Mouse (Mus musculus) neural tube, embryonic 13.5 days (tissue): ENCODE measurements around the gene Arl2. TPM values are rescaled to one million over a fixed set of nuclear protein-coding genes. Genes with fewer than 3 reads are reported as not detected.

ENCODE experiments used
- ATAC-seq: fragments of 200-750 bp; cut with Nextera tagmentation; 2 replicates; pipeline ENCODE4 v1.8.0; 2017; ENCODE audit warnings: low read depth, mild to moderate bottlenecking, moderate TSS enrichment, moderate library complexity
- H3K27ac ChIP-seq: fragments of 300-500 bp; sonication (generic); replicated peaks from 2 replicates; pipeline ENCODE4 v1.5.1; 2015; ENCODE audit warnings: moderate library complexity, mild to moderate bottlenecking, inconsistent platforms
- H3K27me3 ChIP-seq: fragments of 300-500 bp; sonication (generic); 2 replicates; pipeline ENCODE4 v1.6.1; 2015; ENCODE audit warnings: mild to moderate bottlenecking, inconsistent platforms
- H3K36me3 ChIP-seq: fragments of 300-500 bp; sonication (generic); 2 replicates; pipeline ENCODE4 v1.6.1; 2015; ENCODE audit warnings: mild to moderate bottlenecking, inconsistent platforms
- H3K4me1 ChIP-seq: fragments of 300-500 bp; sonication (generic); replicated peaks from 2 replicates; pipeline ENCODE4 v1.6.1; 2015; ENCODE audit warnings: inconsistent platforms
- H3K4me2 ChIP-seq: fragments of 300-500 bp; sonication (generic); 2 replicates; pipeline ENCODE4 v1.6.1; 2015; ENCODE audit warnings: inconsistent platforms, mild to moderate bottlenecking, moderate library complexity
- H3K4me3 ChIP-seq: fragments of 300-500 bp; sonication (generic); 2 replicates; pipeline ENCODE4 v1.5.1; 2015; ENCODE audit warnings: mild to moderate bottlenecking, inconsistent platforms
- H3K9ac ChIP-seq: fragments of 300-500 bp; sonication (generic); 2 replicates; pipeline ENCODE4 v1.6.1; 2015; ENCODE audit warnings: moderate library complexity, mild to moderate bottlenecking, inconsistent platforms
- H3K9me3 ChIP-seq: fragments of 300-500 bp; sonication (generic); 2 replicates; pipeline ENCODE4 v1.6.1; 2016; ENCODE audit warnings: inconsistent platforms
- WGBS: fragments of 180-500 bp; shearing (Covaris S2); methylation state at CpG from one replicate; pipeline ENCODE4 v1.1.7; 2015; 5-methylcytosine and 5-hydroxymethylcytosine counted together
- polyA plus RNA-seq: library from polyadenylated mRNA; unstranded; fragments of >200 nt; fragmentation: Nextera tagmentation; extraction: Ambion mirVana; gene quantifications from 2 replicates; pipeline ENCODE4 v1.2.1, GENCODE M21; 2015

The Arl2 gene
- polyA plus RNA-seq, 1 experiment from 2014 or later, result 126 TPM

GRCm38 (mm10) chr19:6097847-6098246, 43.5 kb downstream of the Arl2 start:
- no peaks in the 10 kb centered on the region for H3K36me3 ChIP-seq
- H3K9me3 ChIP-seq, result no peaks in the 10 kb centered on the region
- H3K9ac ChIP-seq, result no peak overlapping the region
- H3K27me3 ChIP-seq, result no peaks in the 10 kb centered on the region
- H3K27ac ChIP-seq, result no peak overlapping the region
- no peaks in the 10 kb centered on the region for H3K4me1 ChIP-seq
- ATAC-seq, result no peak
- H3K4me3 ChIP-seq, result no peak overlapping the region
- H3K4me2 ChIP-seq, result no peak overlapping the region
- WGBS, result 89% methylated on average over 3 of the region's 3 CpGs

- Histone ChIP-seq H3K27me3 (no peaks in the 10 kb centered on the region), H3K4me1 (no peaks in the 10 kb centered on the region), H3K9ac (no peak within 1 kb of the TSS), H3K4me2 (no peak within 1 kb of the TSS), H3K4me3 (no peak within 1 kb of the TSS), H3K27ac (no peak within 1 kb of the TSS), H3K36me3 (peaks cover 14% of the 10 kb centered on the region; the same call in 1 of the 2 replicates), H3K9me3 (no peaks in the 10 kb centered on the region)
- no peak for ATAC-seq
- WGBS, result 89% methylated on average over 7 of the region's 7 CpGs
Observed at GRCm38 (mm10) chr19:6094119-6094518, 47.2 kb downstream of the Arl2 start, which contains the start of gene AC131692.1. Gene AC131692.1, plus strand, starts transcription at chr19:6094419.

- WGBS, result 90% methylated on average over 13 of the region's 13 CpGs
- Histone ChIP-seq H3K9me3 (no peaks in the 10 kb centered on the region), H3K27me3 (no peaks in the 10 kb centered on the region), H3K4me3 (no peak overlapping the region), H3K36me3 (peaks cover 14% of the 10 kb centered on the region; the same call in 1 of the 2 replicates), H3K27ac (no peak overlapping the region), H3K4me1 (peaks cover 18% of the 10 kb centered on the region), H3K4me2 (no peak overlapping the region), H3K9ac (no peak overlapping the region)
- no peak for ATAC-seq
Observed at GRCm38 (mm10) chr19:6088841-6089240, 52.5 kb downstream of the Arl2 start.

- Histone ChIP-seq H3K27ac (no peak overlapping the region), H3K4me3 (peak overlapping the region; percentile 70), H3K9ac (peak overlapping the region; percentile 60), H3K9me3 (no peaks in the 10 kb centered on the region), H3K27me3 (no peaks in the 10 kb centered on the region), H3K4me2 (peak overlapping the region; percentile 95), H3K4me1 (peaks cover 27% of the 10 kb centered on the region), H3K36me3 (peaks cover 33% of the 10 kb centered on the region)
- peak; percentile 76 for ATAC-seq
- 0% methylated on average over 17 of the region's 17 CpGs for WGBS
Observed at GRCm38 (mm10) chr19:6085417-6085879, 55.9 kb downstream of the Arl2 start.

GRCm38 (mm10) chr19:6084478-6085248, 56.7 kb downstream of the Arl2 start, which contains the start of the genes Zfpl1 and Cdca5:
Gene Zfpl1, minus strand, starts transcription at chr19:6084956.
Gene Cdca5, plus strand, starts transcription at chr19:6084983.
- H3K4me2 ChIP-seq, result peak within 1 kb of the TSS; percentile 95
- H3K4me3 ChIP-seq, result peak within 1 kb of the TSS; percentile 70
- H3K9me3 ChIP-seq, result no peaks in the 10 kb centered on the region
- H3K27me3 ChIP-seq, result no peaks in the 10 kb centered on the region
- ATAC-seq, result peak; percentile 92
- H3K4me1 ChIP-seq, result peaks cover 27% of the 10 kb centered on the region
- H3K9ac ChIP-seq, result peak within 1 kb of the TSS; percentile 85
- under 1% methylated on average over 58 of the region's 58 CpGs for WGBS
- H3K36me3 ChIP-seq, result peaks cover 33% of the 10 kb centered on the region
- H3K27ac ChIP-seq, result peak within 1 kb of the TSS; percentile 67

Other genes starting within 250 kb of the Arl2 start
- gene Tigd3, start 247.4 kb downstream of the Arl2 start, polyA plus RNA-seq, result 11.1 and 11.4 TPM in 2 replicates
- 117 and 135 TPM in 2 replicates for gene Dpf2, start 228.5 kb downstream of the Arl2 start, polyA plus RNA-seq
- 11.8 and 13.5 TPM in 2 replicates for gene Cdc42ep2, start 216.7 kb downstream of the Arl2 start, polyA plus RNA-seq
- 20.8 and 24.8 TPM in 2 replicates for gene Pola2, start 177.3 kb downstream of the Arl2 start, polyA plus RNA-seq
- gene Slc22a20, start 155.4 kb downstream of the Arl2 start, polyA plus RNA-seq, result not detected in 2 replicates
- 6.9 and 7.5 TPM in 2 replicates for gene Capn1, start 125.7 kb downstream of the Arl2 start, polyA plus RNA-seq
- gene Syvn1, start 95.0 kb downstream of the Arl2 start, polyA plus RNA-seq, result 36.2 and 37.0 TPM in 2 replicates
- 65.5 and 68.2 TPM in 2 replicates for gene Mrpl49, start 83.8 kb downstream of the Arl2 start, polyA plus RNA-seq
- 578 and 624 TPM in 2 replicates for gene Fau, start 83.7 kb downstream of the Arl2 start, polyA plus RNA-seq
- 28.1 and 33.7 TPM in 2 replicates for gene Znhit2, start 80.4 kb downstream of the Arl2 start, polyA plus RNA-seq
- 48.4 and 49.6 TPM in 2 replicates for gene Tm7sf2, start 73.2 kb downstream of the Arl2 start, polyA plus RNA-seq
- 74.2 and 74.5 TPM in 2 replicates for gene Vps51, start 64.3 kb downstream of the Arl2 start, polyA plus RNA-seq
- gene Tmem262, start 61.5 kb downstream of the Arl2 start, polyA plus RNA-seq, result not detected in 2 replicates
- gene Gm28374, start 59.3 kb downstream of the Arl2 start, polyA plus RNA-seq, result 1.7 and 1.9 TPM in 2 replicates
- gene Zfpl1, start 56.6 kb downstream of the Arl2 start, polyA plus RNA-seq, result 73.2 and 85.7 TPM in 2 replicates
- gene Cdca5, start 56.6 kb downstream of the Arl2 start, polyA plus RNA-seq, result 6.4 and 7.3 TPM in 2 replicates
- gene AC131692.1, start 47.1 kb downstream of the Arl2 start, polyA plus RNA-seq, result not detected in 2 replicates
- 0.23 and 0.32 TPM in 2 replicates for gene Naaladl1, start 35.8 kb downstream of the Arl2 start, polyA plus RNA-seq
- 44.7 and 46.9 TPM in 2 replicates for gene Sac3d1, start 22.9 kb downstream of the Arl2 start, polyA plus RNA-seq
- gene Snx15, start 13.2 kb downstream of the Arl2 start, polyA plus RNA-seq, result 51.6 and 56.8 TPM in 2 replicates
- not detected in 2 replicates for gene Batf2, start 565 bp downstream of the Arl2 start, polyA plus RNA-seq
- gene Majin, start 42.8 kb upstream of the Arl2 start, polyA plus RNA-seq, result not detected in 2 replicates
- gene Gpha2, start 84.8 kb upstream of the Arl2 start, polyA plus RNA-seq, result 0.72 TPM in 1 of 2 replicates, not detected in the other
- 103 and 111 TPM in 2 replicates for gene Ppp2r5b, start 94.3 kb upstream of the Arl2 start, polyA plus RNA-seq
- 11.6 and 11.8 TPM in 2 replicates for gene Atg2a, start 100.1 kb upstream of the Arl2 start, polyA plus RNA-seq
- gene Ehd1, start 135.2 kb upstream of the Arl2 start, polyA plus RNA-seq, result 85.5 and 101 TPM in 2 replicates
- gene Cdc42bpg, start 164.9 kb upstream of the Arl2 start, polyA plus RNA-seq, result 0.26 and 0.57 TPM in 2 replicates
- gene Men1, start 193.4 kb upstream of the Arl2 start, polyA plus RNA-seq, result 71.5 and 73.9 TPM in 2 replicates
- gene Map4k2, start 199.6 kb upstream of the Arl2 start, polyA plus RNA-seq, result 13.5 and 17.0 TPM in 2 replicates
- gene Sf1, start 222.1 kb upstream of the Arl2 start, polyA plus RNA-seq, result 107 and 119 TPM in 2 replicates
- 5.7 and 6.3 TPM in 2 replicates for gene Pygm, start 242.9 kb upstream of the Arl2 start, polyA plus RNA-seq